Mouse (Mus musculus) ES-E14 (cell line): ENCODE measurements around the gene Ccnf.

Experiments used
- MAFK ChIP-seq: IDR thresholded peaks from 2 replicates; pipeline ENCODE4 v1.6.1; 2014; ENCODE audit warnings: mild to moderate bottlenecking, low read depth, low read length, inconsistent platforms; ENCODE audit not compliant: insufficient read depth
- ZC3H11A ChIP-seq: IDR thresholded peaks from 2 replicates; pipeline ENCODE4 v1.6.1; 2012; ENCODE audit warnings: low read depth, mild to moderate bottlenecking, inconsistent platforms, low read length, borderline replicate concordance

GRCm38 (mm10) chr17:24220435-24221411 is 30.6 kb downstream of the Ccnf start, which contains the start of gene Tedc2:
- TF ChIP-seq ZC3H11A (no peak), MAFK (peak; percentile 82)
